Mouse (Mus musculus) cerebellum, postnatal 14 days (tissue): ENCODE data around the gene 6430628N08Rik.
A peak's percentile ranks its signal among the peaks of the same experiment; 100 is the strongest.

Experiments used
- DNase-seq, 2 experiments: peaks; one replicate each; pipeline ENCODE4 v3.0.0; 2021; ENCODE audit warnings: mixed read lengths in 2 of 2

Gene 6430628N08Rik

GRCm38 (mm10) chr4:115890553-115890952, at the start of gene 6430628N08Rik:
Gene 6430628N08Rik, plus strand, starts transcription at chr4:115890665.
- DNase-seq = no peak

DNA sequence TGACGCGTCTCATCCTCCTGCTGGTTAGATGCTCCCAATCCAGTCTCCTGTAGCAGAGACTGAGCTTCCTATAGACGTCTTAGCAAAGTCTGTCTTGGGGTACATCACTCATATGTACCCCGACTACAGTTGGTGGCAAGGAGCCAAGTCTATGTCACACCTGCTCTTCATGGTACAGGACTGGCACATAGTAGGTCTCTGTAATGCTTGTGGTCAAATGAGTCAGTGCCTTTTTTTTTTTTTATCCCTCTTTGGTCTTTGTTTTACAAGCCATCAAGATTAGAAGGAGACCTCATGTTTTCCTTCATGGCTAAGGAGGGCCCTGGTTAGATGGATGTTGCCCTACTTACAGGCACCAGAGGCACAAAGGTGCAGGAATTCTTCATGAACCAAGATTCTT, 49.6 kb upstream of the 6430628N08Rik start:
- DNase-seq = no peak

GRCm38 (mm10) chr4:115846656-115847055, 43.8 kb upstream of the 6430628N08Rik start:
- no peak for DNase-seq

GRCm38 (mm10) chr4:115847377-115847776, 43.1 kb upstream of the 6430628N08Rik start:
- peak in 1 of 2 experiments; percentile 20 for DNase-seq

GRCm38 (mm10) chr4:115848083-115848482, 42.4 kb upstream of the 6430628N08Rik start:
- no peak for DNase-seq

DNA sequence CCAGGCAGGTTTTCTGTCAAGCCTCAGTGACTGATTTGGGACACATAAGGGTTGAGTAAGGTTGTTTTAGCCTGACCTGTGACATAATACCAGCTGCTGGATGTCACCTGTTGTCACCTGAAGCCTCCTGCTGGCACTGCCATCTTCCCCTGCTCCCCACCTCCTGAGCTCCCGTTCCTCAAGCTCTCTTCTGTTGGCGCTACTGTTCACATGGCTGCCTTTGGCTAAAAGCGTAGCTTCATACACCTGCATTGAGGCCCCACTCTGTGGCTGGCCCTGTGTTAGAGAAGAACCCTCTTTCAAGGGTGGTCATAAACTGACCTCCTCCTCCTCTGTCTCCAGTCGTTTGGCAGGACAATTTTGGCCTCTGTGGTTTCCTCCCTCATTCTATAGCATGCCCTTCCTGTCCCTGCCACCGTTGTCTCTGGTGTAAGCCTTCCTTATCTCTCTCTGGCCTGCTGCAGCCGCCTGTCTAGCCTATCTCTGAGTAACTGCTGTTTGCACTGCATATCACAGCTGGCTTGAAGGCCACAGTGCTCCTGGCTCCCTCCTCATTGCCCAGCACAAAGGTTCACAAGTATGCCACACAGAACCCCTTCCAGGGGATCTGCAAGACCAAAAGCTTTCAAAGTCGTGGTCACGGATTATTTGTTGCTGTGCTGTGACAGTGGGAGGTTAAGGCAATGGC, 41.3 kb upstream of the 6430628N08Rik start:
- DNase-seq = no peak

- DNase-seq = no peak
Measured at GRCm38 (mm10) chr4:115850111-115850510, 40.4 kb upstream of the 6430628N08Rik start.

- no peak for DNase-seq
Measured at GRCm38 (mm10) chr4:115850631-115851030, 39.8 kb upstream of the 6430628N08Rik start.

DNA sequence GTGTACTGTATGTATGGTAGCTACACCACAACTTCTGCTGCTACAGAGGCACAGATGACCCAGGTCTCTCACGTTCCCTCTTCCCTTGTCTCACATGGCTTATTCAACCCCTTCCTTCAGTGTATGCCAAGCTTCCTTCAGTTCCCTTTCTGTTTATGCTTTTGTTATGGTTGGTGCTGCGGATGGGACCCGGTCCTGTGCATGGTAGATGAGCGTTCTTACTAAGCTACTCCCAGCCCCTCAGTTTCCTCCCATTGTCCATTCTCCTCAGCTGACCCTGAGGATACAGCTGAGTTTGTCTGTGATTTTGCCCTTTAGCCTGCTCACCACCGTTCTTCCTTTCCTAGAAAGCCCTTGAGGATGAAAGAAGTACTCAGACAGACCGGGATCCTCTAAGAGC, 38.9 kb upstream of the 6430628N08Rik start:
- DNase-seq = no peak

DNA sequence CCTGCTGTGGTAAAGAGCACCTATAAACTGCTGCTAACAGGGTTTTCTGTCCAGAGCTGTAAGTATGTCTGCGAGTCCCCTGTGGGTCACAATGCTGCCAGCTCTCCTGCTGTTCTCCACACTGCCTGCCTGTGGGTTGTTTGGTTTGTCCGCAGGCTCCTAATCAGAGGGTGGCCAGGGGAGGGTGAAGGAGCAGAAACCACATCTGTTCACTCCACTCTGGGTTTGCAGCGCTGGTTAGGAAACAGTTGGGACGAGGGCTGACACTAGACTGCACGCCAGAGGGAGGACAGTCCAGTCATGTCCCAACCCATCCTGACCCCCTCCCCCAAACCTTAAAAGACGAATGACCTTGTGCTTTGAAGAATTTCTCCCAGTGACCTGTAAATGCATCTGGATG, 35.4 kb upstream of the 6430628N08Rik start:
- DNase-seq = no peak

GRCm38 (mm10) chr4:115855609-115856008, 34.9 kb upstream of the 6430628N08Rik start:
- DNase-seq = no peak

- no peak for DNase-seq
Measured at GRCm38 (mm10) chr4:115856282-115856681, 34.2 kb upstream of the 6430628N08Rik start.

DNA sequence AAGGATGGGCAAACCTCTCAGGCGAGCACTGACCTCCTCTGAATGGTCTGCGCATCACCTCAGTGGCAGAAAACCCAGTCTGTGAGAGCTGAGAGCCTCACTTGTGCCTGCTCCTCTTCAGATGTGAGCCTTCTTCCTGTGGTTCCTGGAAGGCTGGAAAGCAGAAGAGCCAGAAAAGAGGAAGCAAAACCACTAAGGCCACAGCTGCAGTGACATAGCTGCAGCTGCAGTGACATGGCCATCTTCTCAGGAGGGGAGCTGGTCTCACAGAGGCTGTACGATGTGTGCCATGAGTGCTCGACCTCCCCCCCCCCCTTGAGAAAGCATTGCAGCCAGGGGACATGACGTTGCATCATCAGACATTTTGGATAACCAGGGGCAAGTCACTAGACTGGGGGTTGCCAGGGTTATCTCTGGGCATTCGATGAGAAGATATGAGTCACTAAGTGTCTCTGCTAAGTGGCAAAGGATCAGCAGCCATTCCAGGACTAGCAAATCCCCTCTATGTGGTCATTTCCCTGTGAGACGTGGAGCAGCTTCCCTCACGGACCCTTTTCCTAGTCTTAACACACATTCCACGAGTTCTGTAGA, 33.1 kb upstream of the 6430628N08Rik start:
- no peak for DNase-seq

DNA sequence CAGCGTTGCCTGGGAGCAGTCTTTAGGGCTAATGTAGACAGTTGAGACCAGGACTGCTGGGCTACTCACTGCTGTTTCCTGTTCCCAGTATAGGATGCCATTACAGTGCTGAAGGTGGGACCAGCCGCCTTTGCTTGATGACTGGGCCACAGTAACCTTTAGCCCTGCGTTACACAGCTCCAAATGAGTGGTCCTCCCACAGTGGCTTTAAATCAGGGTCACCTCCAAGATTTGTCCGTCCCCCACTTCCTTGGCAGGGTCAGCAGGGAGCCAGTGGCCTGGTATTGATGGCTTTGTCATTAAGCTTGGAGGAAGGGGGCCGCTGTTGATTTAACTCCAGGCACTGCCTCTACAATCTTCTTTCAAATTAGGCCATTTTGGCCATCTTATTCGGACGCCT, 27.1 kb upstream of the 6430628N08Rik start:
- no peak for DNase-seq

- no peak for DNase-seq
Measured at GRCm38 (mm10) chr4:115863880-115864279, 26.6 kb upstream of the 6430628N08Rik start.

DNA sequence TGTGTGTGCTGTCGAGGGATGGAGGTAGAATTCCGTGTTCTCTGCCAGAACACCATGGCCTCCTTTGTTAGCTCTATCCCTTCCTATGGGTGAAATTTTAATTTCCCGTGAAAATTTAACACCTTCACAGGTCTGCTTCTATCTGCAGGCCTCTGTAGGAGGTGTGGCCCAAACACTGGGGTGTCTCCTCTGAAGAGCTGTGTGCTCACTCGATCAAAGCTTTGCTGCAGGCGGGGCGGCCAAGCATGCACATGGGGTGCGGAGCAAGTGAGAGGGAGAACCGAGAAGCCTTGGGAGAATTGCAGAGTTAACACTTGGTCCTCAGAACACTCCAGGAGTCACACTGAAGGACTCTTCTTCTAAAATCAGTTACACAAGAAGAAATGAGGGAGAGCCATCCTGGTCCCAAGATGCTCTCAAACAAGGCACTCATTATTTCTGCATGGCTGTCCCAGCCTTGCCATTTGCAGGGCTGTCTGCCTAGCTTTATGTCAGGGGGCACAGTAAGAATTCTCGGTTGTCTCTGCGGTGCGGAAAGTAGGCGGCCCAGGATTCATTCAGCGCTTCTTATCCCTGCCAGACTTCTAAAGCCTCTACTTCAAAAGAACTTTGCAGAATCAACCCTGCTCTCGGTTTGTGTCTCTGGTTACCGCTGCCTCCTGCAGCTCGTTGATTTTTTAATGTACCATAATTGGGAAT, 20.8 kb upstream of the 6430628N08Rik start:
- no peak for DNase-seq

DNA sequence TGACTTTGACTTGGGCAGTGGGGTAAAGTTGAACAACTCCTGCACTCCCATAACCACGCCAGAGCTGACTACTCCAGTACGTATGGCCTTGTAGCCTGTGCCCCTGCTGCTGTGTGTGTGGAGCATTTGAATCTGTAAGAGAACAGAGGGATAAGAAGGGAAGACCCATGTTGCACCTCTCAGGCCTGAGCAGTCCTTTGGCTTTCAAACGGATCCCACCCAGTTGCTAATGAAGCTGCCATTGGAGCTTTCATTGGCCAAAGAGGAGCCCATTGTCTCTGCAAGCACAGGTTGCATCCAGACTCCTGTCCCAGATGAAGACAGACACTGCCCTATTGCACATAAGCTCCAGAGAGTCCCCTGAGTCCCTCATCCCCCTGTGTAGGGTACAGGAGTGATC, 17.2 kb upstream of the 6430628N08Rik start:
- no peak for DNase-seq

- no peak for DNase-seq
Measured at GRCm38 (mm10) chr4:115878216-115878678, 12.2 kb upstream of the 6430628N08Rik start.

GRCm38 (mm10) chr4:115878828-115879227, 11.6 kb upstream of the 6430628N08Rik start:
- no peak for DNase-seq

- peak; percentile 24 to 52 for DNase-seq
Measured at GRCm38 (mm10) chr4:115881183-115881582, 9.3 kb upstream of the 6430628N08Rik start.

- DNase-seq = no peak
Measured at GRCm38 (mm10) chr4:115882195-115882594, 8.3 kb upstream of the 6430628N08Rik start.

- DNase-seq = no peak
Measured at GRCm38 (mm10) chr4:115884022-115884421, 6.4 kb upstream of the 6430628N08Rik start, which contains the start of gene Kncn. Gene Kncn, plus strand, starts transcription at chr4:115884400.

GRCm38 (mm10) chr4:115885846-115886245, 4.6 kb upstream of the 6430628N08Rik start:
- DNase-seq = no peak

- no peak for DNase-seq
Measured at GRCm38 (mm10) chr4:115886875-115887274, 3.6 kb upstream of the 6430628N08Rik start.
